Mouse (Mus musculus) liver, embryonic 14.5 days (tissue): Measurements from ENCODE around the gene Nupr1l. TPM values are rescaled to one million over a fixed set of nuclear protein-coding genes. Genes with fewer than 3 reads are reported as not detected.
"Not testable (repeated sequence)": the region's sequence is repeated elsewhere in the genome, so short reads cannot be mapped to it uniquely, and the experiment has no call there.

ENCODE experiments used
- ATAC-seq: fragments of 200-750 bp; cut with Nextera tagmentation; 2 replicates; pipeline ENCODE4 v1.8.0; 2017; ENCODE audit warnings: moderate number of reproducible peaks, mild to moderate bottlenecking, moderate library complexity; ENCODE audit not compliant: insufficient read depth
- DNase-seq, 3 experiments: peaks; one replicate each; pipeline ENCODE4 v3.0.0-alpha.2; 2012 to 2013; ENCODE audit warnings: low read depth in 3 of 3, low spot score in 3 of 3
- H3K27ac ChIP-seq: fragments of 300-500 bp; sonication (generic); 2 replicates; pipeline ENCODE4 v1.5.1; 2014; ENCODE audit warnings: moderate library complexity, mild to moderate bottlenecking, control low read depth, inconsistent platforms
- H3K27me3 ChIP-seq: fragments of 300-500 bp; sonication (generic); 2 replicates; pipeline ENCODE4 v1.6.1; 2014; ENCODE audit warnings: mild to moderate bottlenecking, low read length, moderate library complexity; ENCODE audit not compliant: control insufficient read depth, insufficient read depth
- H3K36me3 ChIP-seq: fragments of 300-500 bp; sonication (generic); replicated peaks from 2 replicates; pipeline ENCODE4 v1.6.1; 2014; ENCODE audit warnings: low read depth; ENCODE audit not compliant: control insufficient read depth, insufficient read depth
- H3K4me1 ChIP-seq, 2 experiments: fragments of 200-500 bp in 1 of 2; fragments of 300-500 bp in 1 of 2; sonication (generic) in 1 of 2; replicated peaks; 2 replicates each; pipeline ENCODE4 v1.6.1; 2012 to 2014; ENCODE audit warnings: antibody characterized with exemption in 1 of 2, inconsistent platforms in 1 of 2, low read length in 1 of 2; ENCODE audit not compliant: control insufficient read depth in 2 of 2, insufficient read depth in 2 of 2
- H3K4me2 ChIP-seq: fragments of 300-500 bp; sonication (generic); 2 replicates; pipeline ENCODE4 v1.6.1; 2014; ENCODE audit warnings: low read depth, mild to moderate bottlenecking, control low read depth, moderate library complexity
- H3K4me3 ChIP-seq, 2 experiments: fragments of 200-500 bp in 1 of 2; fragments of 300-500 bp in 1 of 2; sonication (generic) in 1 of 2; 2 replicates each; pipeline ENCODE4 v1.5.1; 2012 to 2014; ENCODE audit warnings: low read depth in 2 of 2, low read length in 2 of 2, mild to moderate bottlenecking in 2 of 2, control low read depth in 1 of 2, inconsistent platforms in 1 of 2, moderate library complexity in 1 of 2; ENCODE audit not compliant: insufficient read depth in 1 of 2
- H3K9ac ChIP-seq: fragments of 300-500 bp; sonication (generic); replicated peaks from 2 replicates; pipeline ENCODE4 v1.6.1; 2014; ENCODE audit warnings: mild to moderate bottlenecking, control low read depth, moderate library complexity
- H3K9me3 ChIP-seq: fragments of 300-500 bp; sonication (generic); 2 replicates; pipeline ENCODE4 v1.6.1; 2016; ENCODE audit warnings: low read length, mixed read lengths; ENCODE audit not compliant: control insufficient read depth
- CTCF ChIP-seq: IDR thresholded peaks from 2 replicates; pipeline ENCODE4 v1.5.1; 2016; ENCODE audit warnings: antibody characterized with exemption, low read depth, control low read depth
- EP300 ChIP-seq: IDR thresholded peaks from 2 replicates; pipeline ENCODE4 v1.6.1; 2016; ENCODE audit warnings: antibody characterized with exemption, low read depth
- WGBS: fragments of 180-500 bp; shearing (Covaris S2); extraction: QIAGEN DNeasy Blood & Tissue Kit; methylation state at CpG from one replicate; pipeline ENCODE4 v1.1.7; 2014; ENCODE audit not compliant: insufficient replicate concordance; 5-methylcytosine and 5-hydroxymethylcytosine counted together
- polyA plus RNA-seq, 2 experiments: library from polyadenylated mRNA; depleted of rRNA in 1 of 2; stranded (reverse) in 1 of 2; unstranded in 1 of 2; fragments of >200 nt; fragmentation: Nextera tagmentation in 1 of 2; extraction: Ambion mirVana in 1 of 2; gene quantifications; 2 replicates each; pipeline versions ENCODE4 v1.2.1 to v1.2.3; 2012 to 2014

The Nupr1l gene
- polyA plus RNA-seq, 2 experiments = 0.26 to 0.72 TPM

DNA sequence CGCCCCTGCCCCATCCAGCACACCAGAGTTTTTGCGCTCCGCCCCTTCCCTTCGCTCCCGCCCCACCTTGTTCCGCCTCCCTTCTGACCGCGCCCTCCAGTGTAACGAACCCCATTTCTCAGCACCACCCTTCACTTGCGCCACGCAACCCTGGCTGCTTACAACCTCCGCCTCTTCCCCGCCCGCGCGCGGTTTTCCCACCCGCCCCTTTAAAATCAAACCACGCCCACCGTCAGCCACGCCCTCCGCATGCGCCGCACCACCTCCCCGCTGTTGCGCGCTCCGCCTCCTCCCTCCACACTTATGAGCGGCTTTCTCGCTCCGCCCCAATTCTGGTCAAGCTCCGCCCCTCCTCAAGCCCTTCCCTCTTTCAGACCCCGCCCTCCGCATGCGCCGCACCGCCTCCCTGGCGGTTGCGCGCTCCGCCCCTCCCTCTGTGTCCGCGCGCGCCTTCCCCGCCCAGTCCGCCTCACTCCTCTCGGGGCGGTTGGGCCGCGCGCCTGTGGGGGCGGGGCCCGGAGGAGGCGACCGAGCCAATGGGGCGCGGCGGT is 33.2 kb downstream of the Nupr1l start, which contains the start of gene Vkorc1l1:
Vkorc1l1 (plus strand) TSS at position 476 of the 551 bp plus-strand sequence.
- peak within 1 kb of the TSS; percentile 82 for H3K4me2 ChIP-seq
- H3K9me3 ChIP-seq = no peaks in the 10 kb centered on the region
- no peaks in the 10 kb centered on the region for H3K27me3 ChIP-seq
- H3K4me3 ChIP-seq = peak within 1 kb of the TSS; percentile 85 to 92
- peak within 1 kb of the TSS; percentile 76 for H3K27ac ChIP-seq
- ATAC-seq (peak; percentile 91), DNase-seq (peak; percentile 95 to 98 (median 97))
- under 1% methylated on average over 56 of the region's 59 CpGs for WGBS
- peaks cover 12 to 18% of the 10 kb centered on the region in 2 experiments for H3K4me1 ChIP-seq
- TF ChIP-seq EP300 (no peak), CTCF (no peak; the same call in 1 of the 2 replicates)
- H3K36me3 ChIP-seq = peaks cover 7% of the 10 kb centered on the region
- H3K9ac ChIP-seq = peak within 1 kb of the TSS; percentile 91

DNA sequence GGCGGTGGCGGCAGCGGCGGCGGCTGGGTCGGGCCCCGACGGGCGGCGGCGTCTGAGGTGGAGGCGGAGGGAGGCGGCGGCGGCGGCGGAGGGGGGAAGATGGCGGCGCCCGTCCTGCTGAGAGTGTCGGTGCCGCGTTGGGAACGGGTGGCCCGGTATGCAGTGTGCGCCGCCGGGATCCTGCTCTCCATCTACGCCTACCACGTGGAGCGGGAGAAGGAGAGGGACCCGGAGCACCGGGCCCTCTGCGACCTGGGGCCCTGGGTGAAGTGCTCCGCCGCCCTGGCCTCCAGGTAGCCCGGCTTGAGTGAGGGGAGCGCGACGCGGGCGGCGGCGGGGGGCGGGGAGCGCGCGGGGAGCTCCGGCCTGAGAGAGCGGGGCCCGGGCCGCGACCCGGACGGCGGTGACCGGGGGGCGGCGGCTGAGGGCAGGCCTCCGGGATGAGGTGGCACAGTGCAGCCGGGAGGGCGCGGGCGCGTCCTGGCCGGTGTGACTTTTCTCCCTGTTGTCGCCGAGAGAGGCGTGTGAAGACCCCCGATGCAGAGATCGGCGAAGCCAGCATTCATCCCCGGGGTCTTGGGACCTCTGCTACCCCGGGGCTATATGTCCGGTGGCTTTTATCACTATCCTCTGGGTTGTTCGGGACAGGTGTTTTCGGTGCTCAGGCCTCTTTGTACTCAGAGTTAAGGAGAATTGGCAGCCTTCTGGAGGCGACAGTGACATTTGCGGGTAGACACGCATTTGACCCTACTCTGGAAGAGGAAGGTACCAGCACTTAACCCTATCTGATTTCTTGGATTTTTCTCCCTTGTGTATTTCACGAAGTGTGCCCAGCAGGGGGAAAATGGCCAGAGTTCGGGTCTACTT is 34.0 kb downstream of the Nupr1l start:
- peak overlapping the region; percentile 76 for H3K27ac ChIP-seq
- H3K9me3 ChIP-seq, H3K36me3 ChIP-seq, H3K27me3 ChIP-seq: not testable (repeated sequence)
- peak; percentile 47 for ATAC-seq
- H3K4me3 ChIP-seq = peak overlapping the region; percentile 85 to 92
- peak; percentile 20; the same call in 1 of the 2 replicates for TF ChIP-seq CTCF
- H3K4me1 ChIP-seq = peaks cover 12 to 18% of the 10 kb centered on the region in 2 experiments
- peak in 1 of 3 experiments; percentile 23 for DNase-seq
- WGBS = under 1% methylated on average over 55 of the region's 82 CpGs
- H3K4me2 ChIP-seq = peak overlapping the region; percentile 82
- H3K9ac ChIP-seq = peak overlapping the region; percentile 91

DNA sequence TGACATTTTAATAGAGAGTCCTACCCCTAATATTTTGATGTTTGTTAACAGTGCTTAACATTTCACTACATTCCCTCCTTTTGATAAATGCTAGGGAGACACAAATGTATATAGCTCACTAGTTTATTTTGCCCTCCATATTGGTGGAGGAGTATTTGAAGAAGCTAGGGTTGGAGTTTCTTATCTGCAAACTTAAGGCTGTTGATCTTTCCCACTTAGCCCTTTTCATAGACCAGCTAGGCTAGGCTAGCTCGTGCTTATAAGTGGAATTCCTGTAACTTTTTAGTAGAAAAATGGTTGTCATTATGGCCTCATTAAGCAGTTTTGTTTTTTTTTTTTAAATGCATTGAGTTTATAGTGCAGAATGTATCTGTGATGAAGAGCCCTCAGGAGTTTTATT is 35.1 kb downstream of the Nupr1l start:
- Histone ChIP-seq H3K9ac (peak overlapping the region; percentile 52), H3K36me3 (peaks cover 7% of the 10 kb centered on the region), H3K27me3 (no peaks in the 10 kb centered on the region), H3K4me1 (peaks cover 12 to 18% of the 10 kb centered on the region in 2 experiments), H3K9me3 (no peaks in the 10 kb centered on the region), H3K4me3 (peak overlapping the region in 1 of 2 experiments; percentile 92; a peak in 2 of 4 replicates), H3K4me2 (peak overlapping the region; percentile 82), H3K27ac (peak overlapping the region; percentile 34)
- ATAC-seq = no peak
- DNase-seq = no peak
- TF ChIP-seq EP300 (no peak), CTCF (no peak)
- WGBS = 6% methylated on average over 1 of the region's 1 CpGs

DNA sequence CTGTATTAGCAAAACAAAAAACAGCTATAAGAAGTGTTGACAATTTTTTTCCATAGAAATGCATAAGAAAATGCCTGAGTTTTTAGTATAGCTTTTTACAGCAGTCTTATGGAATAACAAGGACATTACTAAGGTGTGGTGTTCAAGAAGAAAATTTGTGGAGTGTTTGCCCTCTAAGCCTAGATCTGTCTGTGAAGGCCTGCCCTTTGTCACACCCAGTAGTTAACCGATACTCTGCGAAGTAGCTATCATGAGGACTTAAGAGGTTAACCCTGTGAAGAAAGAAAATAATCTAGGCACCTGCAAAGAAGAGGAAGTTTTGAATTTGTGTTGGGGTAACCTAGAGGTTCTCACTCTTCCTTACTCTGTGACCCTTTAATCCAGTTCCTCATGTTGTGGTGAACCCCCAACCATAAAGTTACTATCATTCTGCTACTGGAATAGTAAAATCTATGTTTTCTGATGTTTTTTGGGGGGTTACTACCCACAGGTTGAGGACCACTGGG is 39.2 kb downstream of the Nupr1l start:
- H3K4me3 ChIP-seq = no peak overlapping the region
- 61% methylated on average over 2 of the region's 2 CpGs for WGBS
- no peak overlapping the region for H3K9ac ChIP-seq
- ATAC-seq (no peak), DNase-seq (no peak)
- H3K27me3 ChIP-seq = no peaks in the 10 kb centered on the region
- peaks cover 5 to 7% of the 10 kb centered on the region in 2 experiments; a peak in 3 of 4 replicates for H3K4me1 ChIP-seq
- H3K9me3 ChIP-seq = no peaks in the 10 kb centered on the region
- no peak overlapping the region for H3K27ac ChIP-seq
- no peak for TF ChIP-seq CTCF
- TF ChIP-seq EP300 = no peak
- H3K36me3 ChIP-seq = peaks cover 7% of the 10 kb centered on the region
- H3K4me2 ChIP-seq = no peak overlapping the region

DNA sequence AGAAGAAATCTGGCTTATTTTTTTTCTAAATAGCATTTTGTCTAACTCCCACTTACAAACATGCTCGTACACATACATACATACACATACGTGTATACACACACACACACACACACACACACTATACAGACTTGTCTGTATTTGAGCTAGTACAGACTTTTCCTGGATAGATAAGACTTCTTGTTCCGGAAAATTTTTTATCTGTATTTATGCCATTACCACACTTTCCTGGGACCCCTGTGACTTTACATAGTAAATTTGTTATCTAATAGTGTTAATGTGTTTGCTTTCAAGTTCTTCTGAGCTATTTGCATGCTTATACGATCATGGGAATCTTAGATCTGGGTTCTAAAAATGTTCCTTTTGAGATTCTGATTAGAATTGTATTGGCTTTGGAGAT is 43.8 kb downstream of the Nupr1l start:
- WGBS = 40% methylated on average over 4 of the region's 4 CpGs
- ATAC-seq (no peak), DNase-seq (no peak)
- Histone ChIP-seq H3K27me3 (no peaks in the 10 kb centered on the region), H3K4me3 (no peak overlapping the region), H3K4me2 (no peak overlapping the region), H3K27ac (no peak overlapping the region), H3K36me3 (no peaks in the 10 kb centered on the region), H3K9me3 (no peaks in the 10 kb centered on the region), H3K4me1 (peaks cover 27 to 28% of the 10 kb centered on the region in 2 experiments), H3K9ac (no peak overlapping the region)
- no peak for TF ChIP-seq CTCF
- TF ChIP-seq EP300 = no peak
